Mouse (Mus musculus) CD4-positive, CD25-positive, alpha-beta regulatory T cell, adult 2 months (primary cell): ENCODE results near the gene Hrct1.

Source experiments
- DNase-seq: peaks from one replicate; pipeline ENCODE4 v3.0.0-alpha.2; 2012; ENCODE audit warnings: low read depth, low spot score

The Hrct1 gene

DNA sequence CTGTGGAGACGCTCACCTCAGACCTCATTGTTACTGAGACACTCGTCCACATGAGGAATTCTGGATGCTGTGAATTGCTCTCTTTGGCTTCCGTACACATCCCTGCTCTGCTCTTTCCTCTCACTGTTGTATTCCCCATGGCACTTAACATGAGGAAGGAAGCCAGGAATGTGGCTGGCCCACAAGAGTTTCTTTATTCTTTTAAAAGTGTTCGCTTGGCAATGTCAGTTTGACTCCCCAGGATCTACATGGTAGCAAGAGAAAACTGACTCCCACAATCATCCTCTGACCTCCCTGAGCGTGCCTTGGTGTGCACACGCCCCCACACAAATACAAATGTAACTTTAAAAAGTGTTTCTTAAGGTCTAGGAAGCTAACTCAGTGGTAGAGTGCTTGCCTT, 44.6 kb downstream of the Hrct1 start:
- no peak for DNase-seq

GRCm38 (mm10) chr4:43772304-43772703, 45.3 kb downstream of the Hrct1 start:
- DNase-seq, result no peak
